Mouse (Mus musculus): Measurements from ENCODE around the gene Crygs. TPM values are rescaled to one million over a fixed set of nuclear protein-coding genes. Genes with fewer than 3 reads are reported as not detected.

Gene Crygs
- polyA plus RNA-seq, 1 experiment from 2014 or later = not detected

DNA sequence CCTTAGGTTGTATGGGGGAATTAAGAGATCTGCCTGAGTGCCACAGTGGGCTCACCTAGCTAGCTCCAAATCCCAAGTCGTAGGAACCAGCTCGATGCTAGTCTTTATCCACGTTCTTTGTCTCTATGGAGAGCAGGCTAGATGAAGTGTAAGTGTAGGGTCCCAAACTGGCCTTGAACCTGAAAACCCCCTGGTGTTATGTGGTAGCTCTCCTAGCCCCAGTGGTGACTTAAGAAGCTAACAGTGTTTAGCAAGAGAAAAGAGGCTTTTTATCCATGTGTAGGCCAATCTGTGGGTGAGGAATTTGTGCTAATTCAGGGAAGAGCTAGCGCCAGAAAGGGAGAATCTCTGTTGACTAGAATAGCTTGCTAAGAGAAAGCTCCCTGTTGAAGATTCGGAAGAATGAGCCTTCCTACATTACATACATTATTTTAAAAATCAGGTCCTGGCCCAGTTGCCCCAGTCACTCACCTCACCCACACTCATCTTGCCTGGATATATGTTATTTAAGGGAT lies 35.8 kb downstream of the Crygs start:
- Histone ChIP-seq H3K4me3 (ENCODE audit: low read depth, low read length) (no peak overlapping the region), H3K9me3 (replicated peaks; ENCODE audit: control insufficient read depth, low read length) (no peaks in the 10 kb centered on the region), H3K27ac (ENCODE audit: low read depth, low read length) (no peak overlapping the region), H3K4me1 (ENCODE audit: control insufficient read depth, insufficient read depth, low read length) (no peaks in the 10 kb centered on the region), H3K4me2 (ENCODE audit: low read length) (no peak overlapping the region), H3K9ac (ENCODE audit: low read length) (no peak overlapping the region), H3K27me3 (replicated peaks; ENCODE audit: control insufficient read depth, insufficient read depth, low read length) (no peaks in the 10 kb centered on the region), H3K36me3 (ENCODE audit: control insufficient read depth, insufficient read depth, low read length) (no peaks in the 10 kb centered on the region)
- DNase-seq (ENCODE audit: low spot score) (no peak), ATAC-seq (no peak)
- 69% methylated on average over 5 of the region's 5 CpGs for WGBS

DNA sequence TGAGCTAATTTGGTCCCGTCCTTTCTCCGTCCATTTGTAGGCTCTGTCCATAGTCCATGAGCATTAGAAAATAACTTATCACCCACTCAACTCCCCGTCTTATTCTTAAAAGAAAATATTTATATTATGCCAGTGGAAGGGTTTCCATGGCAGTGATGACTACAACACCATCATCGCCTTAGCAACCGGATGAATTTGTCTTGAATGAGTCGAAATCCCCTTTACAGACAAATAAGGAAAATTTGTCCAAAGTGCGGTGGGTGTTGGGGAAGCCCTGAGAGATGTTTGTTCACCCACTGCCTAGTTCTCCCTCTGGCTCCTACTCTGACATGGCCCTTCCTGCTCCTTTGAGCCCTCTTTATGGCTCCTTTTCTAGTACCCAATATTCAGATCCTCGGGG lies 42.7 kb downstream of the Crygs start:
- H3K9ac ChIP-seq (ENCODE audit: low read length) = no peak overlapping the region
- WGBS = 91% methylated on average over 8 of the region's 8 CpGs
- DNase-seq (ENCODE audit: low spot score) (no peak), ATAC-seq (no peak)
- no peaks in the 10 kb centered on the region for H3K4me1 ChIP-seq (ENCODE audit: control insufficient read depth, insufficient read depth, low read length)
- H3K4me2 ChIP-seq (ENCODE audit: low read length) = no peak overlapping the region
- H3K27ac ChIP-seq (ENCODE audit: low read depth, low read length) = no peak overlapping the region
- no peaks in the 10 kb centered on the region for H3K36me3 ChIP-seq (ENCODE audit: control insufficient read depth, insufficient read depth, low read length)
- no peak overlapping the region for H3K4me3 ChIP-seq (ENCODE audit: low read depth, low read length)
- H3K9me3 ChIP-seq (replicated peaks; ENCODE audit: control insufficient read depth, low read length) = no peaks in the 10 kb centered on the region
- H3K27me3 ChIP-seq (replicated peaks; ENCODE audit: control insufficient read depth, insufficient read depth, low read length) = no peaks in the 10 kb centered on the region

DNA sequence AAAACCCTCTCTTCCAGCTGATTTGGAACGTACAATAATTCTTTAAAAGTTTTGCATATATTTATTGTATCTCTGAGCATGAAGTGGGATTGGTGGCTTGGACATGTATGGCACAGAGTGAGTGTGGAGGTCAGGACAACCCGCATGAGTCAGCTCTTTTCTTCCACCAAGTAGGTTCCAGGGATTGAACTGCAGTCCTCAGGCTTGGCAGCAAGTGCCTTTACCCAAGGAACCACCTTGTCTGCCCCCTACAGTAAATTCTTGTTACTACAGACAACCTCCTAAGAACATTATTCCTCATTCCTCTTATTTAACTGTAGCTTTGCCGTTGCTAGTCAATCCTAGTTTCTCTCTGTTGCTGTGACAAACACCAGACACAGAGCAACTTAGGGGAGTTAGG lies 44.0 kb downstream of the Crygs start:
- H3K4me1 ChIP-seq (ENCODE audit: control insufficient read depth, insufficient read depth, low read length) = no peaks in the 10 kb centered on the region
- ATAC-seq (no peak), DNase-seq (ENCODE audit: low spot score) (no peak)
- 89% methylated on average over 3 of the region's 3 CpGs for WGBS
- no peaks in the 10 kb centered on the region for H3K36me3 ChIP-seq (ENCODE audit: control insufficient read depth, insufficient read depth, low read length)
- H3K4me2 ChIP-seq (ENCODE audit: low read length) = no peak overlapping the region
- H3K9me3 ChIP-seq (replicated peaks; ENCODE audit: control insufficient read depth, low read length) = no peaks in the 10 kb centered on the region
- H3K4me3 ChIP-seq (ENCODE audit: low read depth, low read length) = no peak overlapping the region
- H3K27me3 ChIP-seq (replicated peaks; ENCODE audit: control insufficient read depth, insufficient read depth, low read length) = no peaks in the 10 kb centered on the region
- no peak overlapping the region for H3K27ac ChIP-seq (ENCODE audit: low read depth, low read length)
- no peak overlapping the region for H3K9ac ChIP-seq (ENCODE audit: low read length)

DNA sequence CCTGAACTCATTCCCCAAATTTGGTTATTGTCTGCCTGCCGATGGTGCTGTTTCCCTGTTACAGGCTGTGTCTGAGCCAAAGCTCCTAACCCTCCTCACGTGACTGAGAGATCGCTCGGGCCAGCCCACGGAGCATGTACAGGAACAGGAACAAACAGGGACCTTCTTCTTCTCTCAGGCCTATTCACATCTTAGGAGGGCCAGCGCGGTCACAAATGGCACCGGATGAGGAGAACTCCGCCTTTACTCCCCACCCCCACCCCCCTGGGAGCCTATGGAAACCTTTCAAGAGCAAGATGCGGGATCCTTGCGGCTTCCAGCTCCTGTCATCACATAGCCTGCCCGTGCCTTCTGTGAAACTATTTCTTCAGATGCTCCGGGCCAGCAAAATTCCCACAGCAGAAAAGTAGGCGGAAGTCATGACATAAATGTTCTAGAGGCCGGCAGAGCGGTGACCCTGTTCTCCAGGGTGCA lies 44.6 kb downstream of the Crygs start:
- ATAC-seq (no peak), DNase-seq (ENCODE audit: low spot score) (no peak)
- Histone ChIP-seq H3K4me2 (ENCODE audit: low read length) (no peak overlapping the region), H3K36me3 (ENCODE audit: control insufficient read depth, insufficient read depth, low read length) (no peaks in the 10 kb centered on the region), H3K4me3 (ENCODE audit: low read depth, low read length) (no peak overlapping the region), H3K9ac (ENCODE audit: low read length) (no peak overlapping the region), H3K27ac (ENCODE audit: low read depth, low read length) (no peak overlapping the region), H3K9me3 (replicated peaks; ENCODE audit: control insufficient read depth, low read length) (no peaks in the 10 kb centered on the region), H3K4me1 (ENCODE audit: control insufficient read depth, insufficient read depth, low read length) (no peaks in the 10 kb centered on the region), H3K27me3 (replicated peaks; ENCODE audit: control insufficient read depth, insufficient read depth, low read length) (no peaks in the 10 kb centered on the region)
- 84% methylated on average over 16 of the region's 16 CpGs for WGBS

DNA sequence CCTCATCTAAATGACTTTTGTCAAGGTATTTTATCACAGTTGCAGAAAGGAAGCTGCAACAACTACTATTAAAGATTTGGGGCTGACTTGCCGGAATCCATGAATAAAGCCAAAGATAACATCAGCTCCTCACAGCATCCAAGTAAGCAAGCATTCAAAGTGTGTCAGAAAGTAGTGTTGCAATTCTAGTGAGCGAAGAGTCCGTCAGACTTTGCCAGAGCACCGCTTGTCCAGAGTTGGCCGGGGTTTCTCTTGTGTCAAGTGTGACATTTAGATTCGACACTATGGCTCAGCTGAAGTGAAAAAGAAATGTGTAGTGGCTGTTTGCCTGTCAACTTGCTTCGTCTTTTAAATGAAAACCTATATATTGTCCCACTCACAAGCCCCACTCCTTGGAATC lies 45.8 kb downstream of the Crygs start:
- H3K4me1 ChIP-seq (ENCODE audit: control insufficient read depth, insufficient read depth, low read length) = no peaks in the 10 kb centered on the region
- no peak overlapping the region for H3K9ac ChIP-seq (ENCODE audit: low read length)
- ATAC-seq (no peak), DNase-seq (ENCODE audit: low spot score) (no peak)
- no peak overlapping the region for H3K4me3 ChIP-seq (ENCODE audit: low read depth, low read length)
- H3K27me3 ChIP-seq (replicated peaks; ENCODE audit: control insufficient read depth, insufficient read depth, low read length) = no peaks in the 10 kb centered on the region
- H3K27ac ChIP-seq (ENCODE audit: low read depth, low read length) = no peak overlapping the region
- no peak overlapping the region for H3K4me2 ChIP-seq (ENCODE audit: low read length)
- H3K9me3 ChIP-seq (replicated peaks; ENCODE audit: control insufficient read depth, low read length) = no peaks in the 10 kb centered on the region
- H3K36me3 ChIP-seq (ENCODE audit: control insufficient read depth, insufficient read depth, low read length) = no peaks in the 10 kb centered on the region
- 88% methylated on average over 7 of the region's 7 CpGs for WGBS

Other genes starting within 250 kb of the Crygs start
- 2.1 and 3.0 TPM in 2 replicates for gene Dgkg, start 154.4 kb downstream of the Crygs start, polyA plus RNA-seq (2014; fragmentation: Nextera tagmentation; extraction: Ambion mirVana)
- 29.7 and 30.7 TPM in 2 replicates for gene Tbccd1, start 46.1 kb upstream of the Crygs start, polyA plus RNA-seq (2014; fragmentation: Nextera tagmentation; extraction: Ambion mirVana)
- gene Dnajb11, start 46.3 kb upstream of the Crygs start, polyA plus RNA-seq (2014; fragmentation: Nextera tagmentation; extraction: Ambion mirVana) = 72.7 and 81.1 TPM in 2 replicates
- gene Ahsg, start 79.7 kb upstream of the Crygs start, polyA plus RNA-seq (2014; fragmentation: Nextera tagmentation; extraction: Ambion mirVana) = not detected in 2 replicates
- not detected in 2 replicates for gene Fetub, start 106.8 kb upstream of the Crygs start, polyA plus RNA-seq (2014; fragmentation: Nextera tagmentation; extraction: Ambion mirVana)
- not detected in 2 replicates for gene Hrg, start 139.5 kb upstream of the Crygs start, polyA plus RNA-seq (2014; fragmentation: Nextera tagmentation; extraction: Ambion mirVana)
- gene Kng2, start 217.9 kb upstream of the Crygs start, polyA plus RNA-seq (2014; fragmentation: Nextera tagmentation; extraction: Ambion mirVana) = 0.13 TPM in 1 of 2 replicates, not detected in the other
- gene Kng1, start 246.3 kb upstream of the Crygs start, polyA plus RNA-seq (2014; fragmentation: Nextera tagmentation; extraction: Ambion mirVana) = not detected in 2 replicates